Mouse (Mus musculus) neural tube, embryonic 15.5 days (tissue): ENCODE measurements at regions not wholly inside any gene's neighbourhood (a gene's known extent, or its start where the extent isn't known, plus 50 kb on each side); places are given as distances from the start of the nearest gene placed in this dataset.

Source experiments
- ATAC-seq: fragments of 200-750 bp; cut with Nextera tagmentation; 2 replicates; pipeline ENCODE4 v1.8.0; 2017; ENCODE audit warnings: mild to moderate bottlenecking, moderate TSS enrichment, moderate library complexity; ENCODE audit not compliant: low FRiP score
- H3K27ac ChIP-seq: fragments of 300-500 bp; sonication (generic); replicated peaks from 2 replicates; pipeline ENCODE4 v1.5.1; 2015; ENCODE audit warnings: mild to moderate bottlenecking, inconsistent platforms
- H3K27me3 ChIP-seq: fragments of 300-500 bp; sonication (generic); replicated peaks from 2 replicates; pipeline ENCODE4 v1.6.1; 2015; ENCODE audit warnings: inconsistent platforms
- H3K36me3 ChIP-seq: fragments of 300-500 bp; sonication (generic); 2 replicates; pipeline ENCODE4 v1.6.1; 2015; ENCODE audit warnings: inconsistent platforms
- H3K4me1 ChIP-seq: fragments of 300-500 bp; sonication (generic); 2 replicates; pipeline ENCODE4 v1.6.1; 2015; ENCODE audit warnings: inconsistent platforms
- H3K4me2 ChIP-seq: fragments of 300-500 bp; sonication (generic); 2 replicates; pipeline ENCODE4 v1.6.1; 2015; ENCODE audit warnings: inconsistent platforms, mild to moderate bottlenecking, moderate library complexity
- H3K4me3 ChIP-seq: fragments of 300-500 bp; sonication (generic); replicated peaks from 2 replicates; pipeline ENCODE4 v1.5.1; 2015; ENCODE audit warnings: mild to moderate bottlenecking, inconsistent platforms
- H3K9ac ChIP-seq: fragments of 300-500 bp; sonication (generic); replicated peaks from 2 replicates; pipeline ENCODE4 v1.6.1; 2015; ENCODE audit warnings: mild to moderate bottlenecking, inconsistent platforms
- H3K9me3 ChIP-seq: fragments of 300-500 bp; sonication (generic); replicated peaks from 2 replicates; pipeline ENCODE4 v1.6.1; 2016; ENCODE audit warnings: inconsistent platforms
- WGBS: fragments of 180-500 bp; shearing (Covaris S2); methylation state at CpG from one replicate; pipeline ENCODE4 v1.1.7; 2015; ENCODE audit warnings: mixed read lengths; 5-methylcytosine and 5-hydroxymethylcytosine counted together

DNA sequence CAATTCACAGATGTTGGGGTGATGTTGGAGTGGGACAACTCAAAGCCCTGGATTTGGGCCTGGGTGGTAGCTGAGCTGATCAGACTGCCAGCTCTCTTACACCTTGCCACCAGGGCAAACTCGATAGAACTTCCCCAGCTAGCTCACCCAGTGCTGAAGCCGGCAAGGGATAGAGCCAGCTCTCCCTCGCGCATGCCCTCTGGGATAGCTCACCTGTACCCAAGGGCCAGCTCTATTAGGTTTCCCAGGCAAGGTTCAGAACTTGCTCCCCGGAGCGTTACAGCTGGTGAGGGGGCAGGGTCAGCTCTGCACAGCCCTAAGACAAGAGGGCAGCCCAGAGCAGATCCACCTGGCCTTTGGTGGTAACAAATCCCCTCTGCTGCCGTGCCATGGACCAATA, 54.1 kb upstream of the 1700012A03Rik start:
- WGBS, result 90% methylated on average over 7 of the region's 7 CpGs
- Histone ChIP-seq H3K4me2 (no peak overlapping the region), H3K4me3 (no peak overlapping the region), H3K27me3 (no peaks in the 10 kb centered on the region), H3K4me1 (no peaks in the 10 kb centered on the region), H3K36me3 (no peaks in the 10 kb centered on the region), H3K9me3 (no peaks in the 10 kb centered on the region), H3K27ac (no peak overlapping the region), H3K9ac (no peak overlapping the region)
- no peak for ATAC-seq

DNA sequence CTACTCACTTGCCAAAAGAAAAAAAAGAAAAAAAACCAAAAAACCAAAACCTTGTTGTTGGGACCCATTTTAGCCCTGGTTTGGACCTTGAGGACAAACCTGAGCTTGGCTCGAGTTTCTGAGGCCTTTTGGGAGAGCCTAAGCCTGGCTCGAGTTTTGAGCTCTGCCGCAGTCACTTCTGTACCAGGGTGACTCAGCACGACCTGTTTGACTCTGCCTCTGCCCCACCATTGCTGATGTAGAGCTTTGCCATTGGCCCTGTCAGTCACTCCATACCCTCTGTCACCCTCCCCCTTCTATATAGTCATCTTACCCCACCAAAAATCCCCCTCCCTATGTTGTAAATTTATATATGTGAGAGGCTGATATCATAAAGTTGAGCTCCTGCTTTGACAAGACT, 54.8 kb upstream of the 1700012A03Rik start:
- Histone ChIP-seq H3K27ac (no peak overlapping the region), H3K36me3 (no peaks in the 10 kb centered on the region)
- ATAC-seq, result no peak

DNA sequence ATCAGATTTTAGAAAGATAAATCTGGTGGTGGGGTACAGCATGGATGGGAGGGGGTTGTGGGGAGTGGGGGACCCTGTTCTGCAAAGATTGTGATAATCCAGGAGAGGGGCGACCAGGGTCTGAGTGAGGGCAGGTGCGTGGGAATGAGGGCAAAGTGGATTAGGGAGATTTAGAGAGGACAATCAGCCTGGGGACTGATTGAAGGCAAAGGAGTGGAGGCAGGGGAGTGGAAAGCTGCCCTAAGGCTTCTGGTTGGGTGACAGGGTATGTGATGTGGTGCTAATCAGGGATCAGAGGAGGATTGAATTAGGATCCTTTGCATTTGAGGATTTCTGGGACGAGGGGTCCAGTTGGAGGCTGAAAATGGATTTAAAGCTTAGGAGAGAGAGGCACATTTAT, 64.3 kb upstream of the 1700012A03Rik start:
- Histone ChIP-seq H3K4me2 (no peak overlapping the region), H3K9me3 (no peaks in the 10 kb centered on the region), H3K27ac (no peak overlapping the region), H3K9ac (no peak overlapping the region), H3K4me3 (no peak overlapping the region), H3K36me3 (no peaks in the 10 kb centered on the region), H3K27me3 (no peaks in the 10 kb centered on the region), H3K4me1 (peaks cover 6% of the 10 kb centered on the region; the same call in 1 of the 2 replicates)
- WGBS, result 72% methylated on average over 3 of the region's 3 CpGs
- ATAC-seq, result no peak

More for the DNA sequence above, 54.8 kb upstream of the 1700012A03Rik start:
- 87% methylated on average over 4 of the region's 4 CpGs for WGBS
- H3K9ac ChIP-seq, result no peak overlapping the region
- no peaks in the 10 kb centered on the region for H3K27me3 ChIP-seq
- no peaks in the 10 kb centered on the region for H3K9me3 ChIP-seq
- H3K4me2 ChIP-seq, result no peak overlapping the region
- H3K4me3 ChIP-seq, result no peak overlapping the region
- no peaks in the 10 kb centered on the region for H3K4me1 ChIP-seq

DNA sequence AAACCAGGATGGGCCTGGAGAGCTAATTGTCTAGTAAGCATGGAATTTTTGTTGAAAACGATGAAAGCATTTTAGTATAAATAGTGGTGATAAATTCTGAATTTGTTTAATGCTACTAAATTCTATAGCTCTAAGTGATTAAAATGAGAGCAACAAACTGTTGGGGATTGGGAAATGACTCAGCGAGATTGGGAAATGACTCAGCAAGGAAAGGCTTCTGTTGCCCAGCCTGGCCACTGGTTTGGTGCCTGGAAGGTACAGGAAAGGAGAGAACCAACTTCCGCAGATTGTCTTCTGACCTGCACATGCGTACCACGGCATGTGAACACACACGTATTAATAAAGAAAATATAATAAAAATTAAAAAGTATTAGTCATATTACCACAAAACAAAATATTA, 73.3 kb upstream of the 1700012A03Rik start:
- Histone ChIP-seq H3K4me1 (no peaks in the 10 kb centered on the region), H3K4me3 (no peak overlapping the region), H3K9me3 (no peaks in the 10 kb centered on the region), H3K9ac (no peak overlapping the region), H3K27me3 (no peaks in the 10 kb centered on the region), H3K27ac (no peak overlapping the region), H3K36me3 (no peaks in the 10 kb centered on the region), H3K4me2 (no peak overlapping the region)
- 96% methylated on average over 6 of the region's 6 CpGs for WGBS
- no peak for ATAC-seq

DNA sequence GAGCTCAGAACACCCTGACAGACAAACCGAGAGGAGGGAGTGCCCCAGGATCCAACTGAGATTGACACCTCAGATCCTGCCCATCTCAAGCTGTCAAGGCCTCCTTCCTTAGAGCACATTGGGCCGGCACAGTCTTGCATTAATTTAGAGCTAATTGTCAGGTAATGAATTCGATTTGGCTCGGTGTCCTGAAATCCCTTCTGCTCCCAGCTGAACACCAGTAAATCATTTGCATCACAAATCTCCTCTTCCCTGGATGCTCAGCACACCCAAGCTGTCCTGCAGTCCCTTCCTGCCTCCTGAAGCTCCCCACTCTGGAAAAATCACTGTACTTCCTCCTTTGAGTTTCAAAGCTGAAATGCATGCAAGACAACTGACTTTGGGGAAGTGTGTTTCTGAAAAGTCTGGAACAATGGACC, 102.0 kb upstream of the 1700012A03Rik start:
- no peaks in the 10 kb centered on the region for H3K27me3 ChIP-seq
- no peak overlapping the region for H3K4me2 ChIP-seq
- ATAC-seq, result no peak
- 15% methylated on average over 4 of the region's 4 CpGs for WGBS
- no peak overlapping the region for H3K4me3 ChIP-seq
- H3K9me3 ChIP-seq, result no peaks in the 10 kb centered on the region
- no peaks in the 10 kb centered on the region for H3K36me3 ChIP-seq
- no peak overlapping the region for H3K27ac ChIP-seq
- H3K4me1 ChIP-seq, result 0 out of 2 replicates have a peak, but pooled peaks cover 7% of the 10 kb centered on the region
- H3K9ac ChIP-seq, result no peak overlapping the region

DNA sequence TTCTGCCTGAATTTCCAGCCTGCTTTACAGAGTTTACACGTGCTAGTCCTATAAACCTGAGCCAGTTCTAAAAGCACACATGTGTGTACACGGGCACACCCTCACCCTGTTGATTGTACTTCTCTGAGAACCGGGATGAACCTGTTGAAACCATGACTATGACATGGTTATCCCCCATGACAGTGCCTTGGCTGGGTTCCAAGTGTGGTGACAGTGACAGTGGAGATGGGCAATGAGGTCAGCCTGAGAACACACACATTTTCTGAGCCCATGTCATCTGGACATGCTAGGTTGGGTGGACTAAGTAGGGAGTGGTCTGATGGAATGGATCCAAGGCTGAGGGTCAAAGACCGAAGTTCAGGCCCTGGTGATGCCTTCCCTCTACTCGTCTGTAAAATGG, 103.5 kb upstream of the 1700012A03Rik start:
- H3K4me1 ChIP-seq, result 0 out of 2 replicates have a peak, but pooled peaks cover 7% of the 10 kb centered on the region
- no peaks in the 10 kb centered on the region for H3K9me3 ChIP-seq
- ATAC-seq, result no peak
- no peaks in the 10 kb centered on the region for H3K27me3 ChIP-seq
- H3K36me3 ChIP-seq, result no peaks in the 10 kb centered on the region
- H3K4me3 ChIP-seq, result no peak overlapping the region
- H3K4me2 ChIP-seq, result no peak overlapping the region
- H3K27ac ChIP-seq, result no peak overlapping the region
- no peak overlapping the region for H3K9ac ChIP-seq
- 93% methylated on average over 5 of the region's 5 CpGs for WGBS

DNA sequence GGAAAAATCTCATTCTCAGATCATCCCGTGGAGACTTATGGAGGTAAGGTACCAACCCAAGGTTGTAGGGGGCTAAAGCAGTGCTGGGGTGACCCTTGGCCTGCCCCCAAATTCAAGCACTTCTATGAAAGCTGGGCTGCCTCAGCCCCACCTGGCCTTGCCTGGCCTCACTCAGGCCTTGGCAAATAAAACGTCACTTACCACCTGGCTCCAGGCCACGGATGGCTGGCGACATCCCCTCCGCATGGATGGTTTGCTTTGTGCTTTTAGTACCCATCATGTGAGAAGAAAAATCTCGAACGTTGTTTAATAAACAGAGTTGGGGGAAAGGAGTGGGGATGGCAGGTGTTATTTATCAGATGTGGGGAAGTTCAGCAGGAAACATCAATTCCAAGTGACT, 104.7 kb upstream of the 1700012A03Rik start:
- no peaks in the 10 kb centered on the region for H3K27me3 ChIP-seq
- no peak overlapping the region for H3K4me3 ChIP-seq
- H3K4me2 ChIP-seq, result no peak overlapping the region
- H3K4me1 ChIP-seq, result 0 out of 2 replicates have a peak, but pooled peaks cover 7% of the 10 kb centered on the region
- ATAC-seq, result no peak
- no peak overlapping the region for H3K9ac ChIP-seq
- no peak overlapping the region for H3K27ac ChIP-seq
- no peaks in the 10 kb centered on the region for H3K9me3 ChIP-seq
- WGBS, result 59% methylated on average over 7 of the region's 7 CpGs
- no peaks in the 10 kb centered on the region for H3K36me3 ChIP-seq

DNA sequence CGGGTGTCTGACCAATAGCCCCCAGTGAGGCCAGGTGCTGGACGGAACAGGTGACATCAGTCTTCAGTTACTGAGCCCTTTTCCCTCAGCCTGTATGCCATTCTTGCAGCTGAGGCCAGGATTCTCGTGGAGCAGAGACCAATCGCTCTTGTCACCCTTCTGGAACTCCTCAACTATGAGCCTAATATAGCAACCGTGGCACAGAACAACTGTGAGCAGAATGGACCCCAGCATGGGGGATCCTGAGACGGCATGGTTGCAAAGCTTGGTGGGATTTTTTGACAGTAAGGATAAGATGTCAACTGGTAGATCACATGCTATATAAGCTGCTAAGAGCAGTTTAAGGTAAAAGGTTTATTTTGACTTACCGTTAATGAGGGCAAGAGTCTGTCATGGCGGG, 105.5 kb upstream of the 1700012A03Rik start:
- WGBS, result 90% methylated on average over 8 of the region's 8 CpGs
- H3K9ac ChIP-seq, result no peak overlapping the region

DNA sequence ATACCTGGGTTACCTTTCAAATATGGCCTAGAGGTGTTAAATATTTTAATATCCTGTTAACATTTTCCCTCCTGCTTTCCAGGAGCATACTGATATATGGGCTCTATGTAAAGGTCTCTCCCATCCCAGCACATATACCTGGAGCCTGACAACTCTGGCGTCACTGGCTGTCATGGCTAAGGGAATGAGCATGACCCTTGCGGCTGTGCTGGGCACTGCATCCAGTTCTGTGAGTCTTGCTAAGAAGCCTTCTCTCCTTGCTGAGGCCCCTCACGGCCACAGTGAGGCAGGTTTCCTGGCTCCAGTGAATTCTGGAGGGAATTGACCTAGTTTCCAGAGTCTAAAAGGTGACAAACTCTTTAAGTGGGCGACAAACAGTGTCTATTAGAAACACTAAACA, 107.3 kb upstream of the 1700012A03Rik start:
- Histone ChIP-seq H3K4me3 (no peak overlapping the region), H3K9ac (no peak overlapping the region), H3K36me3 (no peaks in the 10 kb centered on the region), H3K9me3 (no peaks in the 10 kb centered on the region), H3K4me2 (no peak overlapping the region), H3K27me3 (no peaks in the 10 kb centered on the region), H3K27ac (no peak overlapping the region), H3K4me1 (peaks cover 7% of the 10 kb centered on the region)
- 72% methylated on average over 4 of the region's 4 CpGs for WGBS
- ATAC-seq, result no peak

More for the DNA sequence above, 105.5 kb upstream of the 1700012A03Rik start:
- Histone ChIP-seq H3K4me2 (no peak overlapping the region), H3K4me3 (no peak overlapping the region), H3K4me1 (0 out of 2 replicates have a peak, but pooled peaks cover 7% of the 10 kb centered on the region), H3K27me3 (no peaks in the 10 kb centered on the region), H3K27ac (no peak overlapping the region), H3K9me3 (no peaks in the 10 kb centered on the region), H3K36me3 (no peaks in the 10 kb centered on the region)
- ATAC-seq, result no peak

DNA sequence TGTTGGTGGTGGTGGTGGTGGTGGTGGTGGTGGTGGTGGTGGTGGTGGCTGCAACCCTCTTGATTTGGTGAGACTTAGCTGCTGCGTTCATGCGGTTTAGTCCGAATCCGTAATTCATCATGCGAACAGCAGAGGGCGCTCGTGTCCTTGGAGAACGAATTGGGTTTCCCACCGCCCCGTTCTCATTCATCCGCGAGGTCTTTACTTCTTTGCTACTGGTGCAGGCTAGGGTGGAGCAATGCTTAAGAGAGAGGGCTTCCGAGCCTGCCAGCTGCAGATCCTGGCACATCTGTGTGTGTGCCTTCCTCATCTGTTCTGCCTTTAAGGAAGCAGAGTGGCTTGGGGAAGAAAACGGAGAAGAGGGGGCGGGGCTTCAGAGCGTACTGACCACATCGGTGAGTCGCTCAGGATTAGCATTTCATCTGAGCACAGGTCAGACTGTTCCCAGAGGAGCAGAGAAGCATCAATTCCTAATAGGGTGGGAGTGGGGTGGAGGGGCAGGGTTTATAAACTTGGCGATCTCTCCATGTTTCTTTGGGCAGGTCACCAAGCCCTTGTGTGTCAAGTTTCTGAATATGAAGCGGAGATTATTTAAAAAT, 111.7 kb upstream of the 1700012A03Rik start:
- WGBS, result 5% methylated on average over 20 of the region's 20 CpGs
- H3K36me3 ChIP-seq, result no peaks in the 10 kb centered on the region
- ATAC-seq, result peak; percentile 84
- peak overlapping the region; percentile 88 for H3K4me2 ChIP-seq
- peaks cover 28% of the 10 kb centered on the region for H3K4me1 ChIP-seq
- H3K27me3 ChIP-seq, result no peaks in the 10 kb centered on the region
- H3K27ac ChIP-seq, result peak overlapping the region; percentile 64
- H3K9me3 ChIP-seq, result no peaks in the 10 kb centered on the region
- peak overlapping the region; percentile 44 for H3K4me3 ChIP-seq
- H3K9ac ChIP-seq, result peak overlapping the region; percentile 50

DNA sequence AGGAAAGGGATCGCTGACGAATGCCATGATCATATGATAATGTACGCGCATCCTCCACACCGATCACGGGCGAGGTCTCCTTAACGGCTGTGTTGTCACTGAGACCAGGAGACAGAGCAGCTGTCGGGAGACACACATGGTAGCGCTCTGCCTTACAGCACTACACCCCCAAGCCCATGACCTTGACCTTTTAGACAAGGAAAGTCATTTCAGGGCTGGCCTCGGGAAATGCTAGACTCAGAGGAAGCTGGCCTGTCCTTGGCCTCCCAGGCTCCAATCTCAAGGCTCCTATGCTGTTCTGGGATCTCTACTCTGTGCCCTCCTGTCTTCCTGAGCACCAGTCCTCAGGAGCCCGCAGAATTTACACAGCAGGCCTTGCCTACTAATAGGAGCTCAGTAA, 112.9 kb upstream of the 1700012A03Rik start:
- no peak overlapping the region for H3K27ac ChIP-seq
- no peaks in the 10 kb centered on the region for H3K36me3 ChIP-seq
- no peak overlapping the region for H3K4me3 ChIP-seq
- WGBS, result 68% methylated on average over 12 of the region's 12 CpGs
- H3K4me2 ChIP-seq, result no peak overlapping the region
- ATAC-seq, result no peak
- peaks cover 34% of the 10 kb centered on the region for H3K4me1 ChIP-seq
- H3K9ac ChIP-seq, result no peak overlapping the region
- H3K27me3 ChIP-seq, result no peaks in the 10 kb centered on the region
- no peaks in the 10 kb centered on the region for H3K9me3 ChIP-seq

DNA sequence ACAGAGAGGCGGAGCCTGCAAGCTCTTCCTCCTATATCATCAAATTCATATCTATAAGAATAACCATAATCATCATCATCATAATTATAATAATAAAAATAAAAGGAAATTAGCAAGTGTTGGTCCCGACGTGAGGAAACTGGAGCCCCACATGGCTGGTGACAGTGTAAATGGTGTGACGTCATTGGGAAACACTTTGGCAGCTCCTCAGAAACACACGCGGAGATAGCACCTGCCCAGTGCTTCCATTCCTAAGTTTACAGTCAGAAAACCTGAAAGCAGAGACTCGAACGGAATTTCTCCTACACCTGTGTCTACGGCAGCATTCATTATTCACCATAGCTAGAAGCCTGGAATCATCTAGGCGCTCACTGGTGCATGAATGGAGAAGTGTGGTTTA, 115.2 kb upstream of the 1700012A03Rik start:
- no peaks in the 10 kb centered on the region for H3K9me3 ChIP-seq
- H3K36me3 ChIP-seq, result no peaks in the 10 kb centered on the region
- H3K4me1 ChIP-seq, result peaks cover 34% of the 10 kb centered on the region
- WGBS, result 80% methylated on average over 10 of the region's 10 CpGs
- H3K4me3 ChIP-seq, result no peak overlapping the region
- H3K27ac ChIP-seq, result no peak overlapping the region
- H3K4me2 ChIP-seq, result no peak overlapping the region
- H3K27me3 ChIP-seq, result no peaks in the 10 kb centered on the region
- ATAC-seq, result no peak
- H3K9ac ChIP-seq, result no peak overlapping the region
